Mouse (Mus musculus) embryo, embryonic 9.5 days (tissue): ENCODE data around the gene Wdr5b.

Experiments used
- DNase-seq: peaks from one replicate; pipeline ENCODE4 v3.0.0-alpha.2; 2017; ENCODE audit errors: extremely low spot score

The Wdr5b gene

GRCm38 (mm10) chr16:36069819-36070575 is 29.0 kb downstream of the Wdr5b start:
- DNase-seq = no peak

GRCm38 (mm10) chr16:36071071-36071449 is 30.1 kb downstream of the Wdr5b start:
- DNase-seq = no peak

- peak; percentile 93 for DNase-seq
Observed at GRCm38 (mm10) chr16:36071450-36072379, 30.7 kb downstream of the Wdr5b start, which contains the start of the genes Fam162a and Ccdc58. Gene Fam162a (minus strand): TSS chr16:36071594. Gene Ccdc58 (plus strand): TSS chr16:36071685.

GRCm38 (mm10) chr16:36072410-36073011 is 31.5 kb downstream of the Wdr5b start:
- DNase-seq = no peak

- no peak for DNase-seq
Observed at GRCm38 (mm10) chr16:36074772-36075171, 33.8 kb downstream of the Wdr5b start.

GRCm38 (mm10) chr16:36079916-36080315 is 38.9 kb downstream of the Wdr5b start:
- no peak for DNase-seq

GRCm38 (mm10) chr16:36087846-36088245 is 46.9 kb downstream of the Wdr5b start:
- DNase-seq = no peak

GRCm38 (mm10) chr16:36089065-36089464 is 48.1 kb downstream of the Wdr5b start:
- no peak for DNase-seq

- DNase-seq = no peak
Observed at GRCm38 (mm10) chr16:36089850-36090616, 49.0 kb downstream of the Wdr5b start.

- no peak for DNase-seq
Observed at GRCm38 (mm10) chr16:36090785-36091509, 50.0 kb downstream of the Wdr5b start.
